Mouse (Mus musculus) intestine, embryonic 16.5 days (tissue): ENCODE measurements around the gene Nox3. TPM values are rescaled to one million over a fixed set of nuclear protein-coding genes. Genes with fewer than 3 reads are reported as not detected.
A peak's percentile ranks its signal among the peaks of the same experiment; 100 is the strongest.

Experiments used
- ATAC-seq: fragments of 200-750 bp; cut with Nextera tagmentation; 2 replicates; pipeline ENCODE4 v1.8.0; 2017; ENCODE audit warnings: moderate TSS enrichment, moderate library complexity
- H3K27ac ChIP-seq: fragments of 300-500 bp; sonication (generic); 2 replicates; pipeline ENCODE4 v1.5.1; 2014; ENCODE audit warnings: mild to moderate bottlenecking, low read length
- H3K27me3 ChIP-seq: fragments of 300-500 bp; sonication (generic); replicated peaks from 2 replicates; pipeline ENCODE4 v1.6.1; 2014; ENCODE audit warnings: low read length, control low read depth, mixed read lengths; ENCODE audit not compliant: control insufficient read depth, insufficient read depth
- H3K36me3 ChIP-seq: fragments of 300-500 bp; sonication (generic); 2 replicates; pipeline ENCODE4 v1.6.1; 2014; ENCODE audit warnings: low read length, control low read depth; ENCODE audit not compliant: control insufficient read depth, insufficient read depth
- H3K4me1 ChIP-seq: fragments of 300-500 bp; sonication (generic); 2 replicates; pipeline ENCODE4 v1.6.1; 2014; ENCODE audit warnings: low read length, control low read depth, mixed read lengths; ENCODE audit not compliant: control insufficient read depth, insufficient read depth
- H3K4me2 ChIP-seq: fragments of 300-500 bp; sonication (generic); 2 replicates; pipeline ENCODE4 v1.6.1; 2014; ENCODE audit warnings: low read depth, low read length, control low read depth
- H3K4me3 ChIP-seq: fragments of 300-500 bp; sonication (generic); 2 replicates; pipeline ENCODE4 v1.5.1; 2014; ENCODE audit warnings: mild to moderate bottlenecking, low read length
- H3K9ac ChIP-seq: fragments of 300-500 bp; sonication (generic); 2 replicates; pipeline ENCODE4 v1.6.1; 2014; ENCODE audit warnings: low read depth, low read length
- H3K9me3 ChIP-seq: fragments of 300-500 bp; sonication (generic); 2 replicates; pipeline ENCODE4 v1.6.1; 2016; ENCODE audit warnings: low read length, control low read depth; ENCODE audit not compliant: control insufficient read depth
- WGBS: fragments of 180-500 bp; shearing (Covaris S2); extraction: QIAGEN DNeasy Blood & Tissue Kit; methylation state at CpG from one replicate; pipeline ENCODE4 v1.1.7; 2014; 5-methylcytosine and 5-hydroxymethylcytosine counted together
- polyA plus RNA-seq: library from polyadenylated mRNA; unstranded; fragments of >200 nt; fragmentation: Nextera tagmentation; extraction: Ambion mirVana; gene quantifications from 2 replicates; pipeline ENCODE4 v1.2.1, GENCODE M21; 2015

Gene Nox3
- polyA plus RNA-seq, 1 experiment from 2014 or later = not detected

DNA sequence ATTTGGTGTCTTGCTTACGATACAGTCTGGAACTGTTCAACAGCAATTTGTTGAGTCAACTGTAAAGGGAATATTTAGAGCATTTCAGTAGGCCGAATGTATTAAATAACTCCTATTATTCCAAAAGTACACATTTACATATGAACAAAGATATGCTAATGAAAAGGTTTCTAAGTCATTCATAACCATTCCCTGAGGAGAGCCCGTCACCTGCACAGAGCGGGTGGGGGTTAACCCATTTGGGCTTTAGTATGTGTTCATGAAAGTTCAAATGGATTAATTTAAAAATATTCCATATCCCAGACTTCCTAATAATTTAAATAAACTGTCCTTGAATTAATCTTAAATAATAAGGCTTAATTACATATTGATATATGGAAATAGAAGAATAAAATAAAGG, 28.8 kb downstream of the Nox3 start:
- Histone ChIP-seq H3K27me3 (no peaks in the 10 kb centered on the region), H3K4me3 (no peak overlapping the region), H3K9ac (no peak overlapping the region), H3K9me3 (no peaks in the 10 kb centered on the region), H3K27ac (no peak overlapping the region), H3K4me1 (no peaks in the 10 kb centered on the region), H3K4me2 (no peak overlapping the region), H3K36me3 (no peaks in the 10 kb centered on the region)
- ATAC-seq = no peak
- WGBS = 91% methylated on average over 4 of the region's 4 CpGs

DNA sequence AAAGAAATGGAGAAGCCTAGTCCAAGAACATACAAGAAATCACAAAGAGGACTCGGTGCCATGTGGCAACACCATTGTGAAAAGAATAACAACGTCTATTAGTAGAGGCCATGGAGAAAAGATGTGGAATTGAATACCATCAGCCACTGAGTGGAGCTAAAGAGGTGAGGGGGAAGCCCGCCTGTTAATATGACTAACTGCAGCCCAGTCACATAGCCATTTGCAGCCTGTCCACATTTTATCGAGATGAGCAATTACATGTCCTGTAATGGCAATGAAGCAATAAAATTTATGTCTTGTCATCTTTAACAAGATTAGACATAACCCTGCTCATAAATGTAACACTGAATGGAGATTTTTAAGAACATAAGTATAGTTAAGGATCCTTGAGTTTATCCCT, 30.7 kb downstream of the Nox3 start:
- Histone ChIP-seq H3K27ac (no peak overlapping the region), H3K4me3 (no peak overlapping the region), H3K4me1 (no peaks in the 10 kb centered on the region), H3K9ac (no peak overlapping the region), H3K27me3 (no peaks in the 10 kb centered on the region), H3K9me3 (no peaks in the 10 kb centered on the region), H3K36me3 (no peaks in the 10 kb centered on the region), H3K4me2 (no peak overlapping the region)
- 80% methylated on average over 4 of the region's 4 CpGs for WGBS
- ATAC-seq = no peak

DNA sequence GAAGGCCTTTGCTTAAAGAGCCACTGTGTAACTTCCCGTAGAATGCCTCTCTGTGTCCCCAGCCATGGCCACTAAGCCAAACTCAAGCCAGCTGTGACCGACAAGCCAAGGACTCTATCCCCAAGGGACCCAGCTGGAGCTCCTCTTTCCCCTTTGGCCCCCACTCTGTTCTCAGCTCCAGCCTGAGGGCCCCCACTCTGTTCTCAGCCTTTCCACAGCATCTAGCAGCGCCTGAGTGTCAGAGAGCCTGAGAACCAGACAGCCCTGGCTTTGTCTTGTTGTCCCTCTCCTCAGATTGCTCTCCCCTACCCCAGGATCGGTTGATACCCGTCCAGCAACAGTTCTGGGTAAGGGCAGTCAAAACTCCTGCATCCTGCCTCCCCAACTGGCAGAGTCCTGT, 36.6 kb downstream of the Nox3 start:
- no peak for ATAC-seq
- H3K27ac ChIP-seq = no peak overlapping the region
- WGBS = 83% methylated on average over 5 of the region's 5 CpGs
- no peaks in the 10 kb centered on the region for H3K27me3 ChIP-seq
- no peak overlapping the region for H3K4me2 ChIP-seq
- no peaks in the 10 kb centered on the region for H3K36me3 ChIP-seq
- no peaks in the 10 kb centered on the region for H3K9me3 ChIP-seq
- no peak overlapping the region for H3K4me3 ChIP-seq
- H3K4me1 ChIP-seq = no peaks in the 10 kb centered on the region
- H3K9ac ChIP-seq = no peak overlapping the region

DNA sequence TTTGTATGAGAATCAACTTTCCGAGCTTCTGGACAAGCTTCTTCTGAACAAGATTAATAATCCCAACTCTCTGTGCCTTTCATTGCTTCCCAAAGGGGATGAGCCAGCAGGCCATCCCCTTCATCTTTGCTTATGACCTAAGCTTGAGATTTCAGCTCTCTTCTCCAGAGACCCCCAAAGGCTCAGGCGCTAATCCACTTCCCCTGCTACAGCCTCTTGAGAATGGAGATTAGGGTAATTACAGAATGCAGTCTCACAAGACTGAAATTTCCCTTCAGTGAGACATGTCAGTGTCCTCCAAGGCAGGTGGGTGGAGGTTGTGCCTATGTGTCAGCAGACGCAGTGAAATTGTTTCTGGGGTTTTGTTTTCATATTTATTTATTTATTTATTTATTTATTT, 45.7 kb downstream of the Nox3 start:
- Histone ChIP-seq H3K4me2 (no peak overlapping the region), H3K9ac (no peak overlapping the region), H3K27ac (no peak overlapping the region), H3K4me3 (no peak overlapping the region), H3K36me3 (no peaks in the 10 kb centered on the region), H3K4me1 (no peaks in the 10 kb centered on the region), H3K27me3 (no peaks in the 10 kb centered on the region), H3K9me3 (no peaks in the 10 kb centered on the region)
- no peak for ATAC-seq
- WGBS = 68% methylated on average over 3 of the region's 3 CpGs

DNA sequence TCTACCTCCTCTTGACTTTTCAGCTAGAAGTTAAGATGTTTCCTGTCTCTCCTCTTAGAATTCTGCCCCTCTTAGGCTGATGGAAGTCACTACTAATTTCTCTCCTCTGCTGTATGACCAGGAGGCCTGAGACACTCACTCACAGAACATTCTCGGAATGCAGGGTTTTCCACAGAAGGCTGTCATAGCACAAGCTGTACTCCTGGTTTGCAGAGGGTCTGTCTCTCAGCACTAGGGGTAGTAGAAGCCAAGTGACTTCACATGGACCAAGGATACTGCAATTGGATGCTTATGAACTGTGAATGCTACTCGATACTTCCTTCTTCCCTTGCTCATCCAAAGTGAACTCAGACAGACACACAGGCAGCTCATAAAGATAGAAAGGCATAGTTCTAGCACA, 52.5 kb downstream of the Nox3 start:
- H3K4me2 ChIP-seq = no peak overlapping the region
- ATAC-seq = no peak
- no peaks in the 10 kb centered on the region for H3K27me3 ChIP-seq
- H3K4me3 ChIP-seq = no peak overlapping the region
- no peak overlapping the region for H3K27ac ChIP-seq
- no peaks in the 10 kb centered on the region for H3K36me3 ChIP-seq
- H3K4me1 ChIP-seq = 0 out of 2 replicates have a peak, but pooled peaks cover 3% of the 10 kb centered on the region
- WGBS = 89% methylated on average over 2 of the region's 2 CpGs
- H3K9me3 ChIP-seq = no peaks in the 10 kb centered on the region
- H3K9ac ChIP-seq = no peak overlapping the region

DNA sequence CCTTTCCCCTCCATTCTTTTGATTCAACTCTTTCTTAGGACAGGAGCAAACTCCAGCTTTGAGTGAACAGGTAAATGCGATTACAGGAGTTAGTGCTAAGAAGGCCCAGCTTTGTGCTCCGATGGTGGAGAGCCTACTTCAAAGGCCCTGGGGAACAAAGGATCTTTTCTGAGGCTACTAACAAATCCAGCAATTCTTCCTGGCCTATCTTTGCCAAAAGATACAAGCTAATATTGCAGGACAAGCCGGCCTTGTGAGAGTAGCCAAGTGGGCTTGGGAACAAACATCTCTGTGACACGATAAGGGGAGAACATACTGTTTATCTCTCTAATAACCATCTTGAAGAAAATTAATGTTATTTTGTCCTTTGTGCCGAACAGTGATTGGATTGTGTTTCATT, 54.6 kb downstream of the Nox3 start:
- Histone ChIP-seq H3K4me3 (no peak overlapping the region), H3K9me3 (no peaks in the 10 kb centered on the region), H3K9ac (no peak overlapping the region), H3K4me1 (0 out of 2 replicates have a peak, but pooled peaks cover 3% of the 10 kb centered on the region), H3K36me3 (no peaks in the 10 kb centered on the region), H3K27me3 (no peaks in the 10 kb centered on the region), H3K27ac (no peak overlapping the region), H3K4me2 (no peak overlapping the region)
- no peak for ATAC-seq
- 58% methylated on average over 5 of the region's 5 CpGs for WGBS

DNA sequence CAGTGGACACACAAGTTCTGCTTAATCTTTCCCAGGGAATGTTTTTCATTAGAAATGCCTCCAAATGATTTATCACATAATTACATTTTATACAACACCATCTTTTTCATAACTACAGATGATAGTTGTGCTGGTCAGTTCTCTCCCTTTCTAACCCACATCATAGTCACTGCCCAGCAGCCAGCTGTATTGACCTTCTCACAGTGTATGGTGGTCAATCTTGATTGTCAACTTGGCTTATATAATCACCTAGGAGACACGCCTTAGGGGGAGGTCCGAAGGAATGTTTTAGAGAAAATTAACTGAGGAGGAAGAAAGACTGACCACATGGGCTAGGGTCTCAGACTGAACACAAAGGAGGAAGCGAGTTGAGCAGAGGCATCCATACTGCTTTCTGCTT, 57.3 kb downstream of the Nox3 start:
- Histone ChIP-seq H3K27ac (no peak overlapping the region), H3K4me3 (no peak overlapping the region), H3K27me3 (no peaks in the 10 kb centered on the region), H3K9ac (no peak overlapping the region), H3K36me3 (no peaks in the 10 kb centered on the region), H3K4me1 (0 out of 2 replicates have a peak, but pooled peaks cover 3% of the 10 kb centered on the region), H3K4me2 (no peak overlapping the region), H3K9me3 (no peaks in the 10 kb centered on the region)
- 50% methylated on average over 3 of the region's 3 CpGs for WGBS
- no peak for ATAC-seq

DNA sequence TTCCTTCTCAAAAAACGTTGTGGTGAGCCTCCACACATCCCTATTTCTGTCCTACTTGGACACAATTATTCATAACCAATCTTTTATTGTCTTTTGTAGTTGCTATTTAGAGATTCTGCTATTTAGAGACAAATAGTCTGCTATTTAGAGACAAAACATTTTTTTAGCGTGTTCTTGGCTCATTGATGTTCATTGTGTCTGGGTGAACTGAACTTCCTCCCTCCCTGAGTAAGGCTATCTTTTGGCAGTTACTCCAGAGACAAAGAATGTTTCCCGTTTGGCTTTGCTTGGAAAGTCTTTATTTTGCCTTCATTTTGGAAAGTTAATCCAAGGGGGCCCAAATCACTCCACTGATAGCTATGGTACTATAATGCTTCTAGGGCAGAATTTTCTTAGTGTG, 63.6 kb downstream of the Nox3 start:
- Histone ChIP-seq H3K36me3 (no peaks in the 10 kb centered on the region), H3K4me2 (no peak overlapping the region), H3K27ac (no peak overlapping the region), H3K9ac (no peak overlapping the region), H3K9me3 (no peaks in the 10 kb centered on the region), H3K27me3 (no peaks in the 10 kb centered on the region), H3K4me1 (no peaks in the 10 kb centered on the region), H3K4me3 (no peak overlapping the region)
- 63% methylated on average over 3 of the region's 3 CpGs for WGBS
- no peak for ATAC-seq

DNA sequence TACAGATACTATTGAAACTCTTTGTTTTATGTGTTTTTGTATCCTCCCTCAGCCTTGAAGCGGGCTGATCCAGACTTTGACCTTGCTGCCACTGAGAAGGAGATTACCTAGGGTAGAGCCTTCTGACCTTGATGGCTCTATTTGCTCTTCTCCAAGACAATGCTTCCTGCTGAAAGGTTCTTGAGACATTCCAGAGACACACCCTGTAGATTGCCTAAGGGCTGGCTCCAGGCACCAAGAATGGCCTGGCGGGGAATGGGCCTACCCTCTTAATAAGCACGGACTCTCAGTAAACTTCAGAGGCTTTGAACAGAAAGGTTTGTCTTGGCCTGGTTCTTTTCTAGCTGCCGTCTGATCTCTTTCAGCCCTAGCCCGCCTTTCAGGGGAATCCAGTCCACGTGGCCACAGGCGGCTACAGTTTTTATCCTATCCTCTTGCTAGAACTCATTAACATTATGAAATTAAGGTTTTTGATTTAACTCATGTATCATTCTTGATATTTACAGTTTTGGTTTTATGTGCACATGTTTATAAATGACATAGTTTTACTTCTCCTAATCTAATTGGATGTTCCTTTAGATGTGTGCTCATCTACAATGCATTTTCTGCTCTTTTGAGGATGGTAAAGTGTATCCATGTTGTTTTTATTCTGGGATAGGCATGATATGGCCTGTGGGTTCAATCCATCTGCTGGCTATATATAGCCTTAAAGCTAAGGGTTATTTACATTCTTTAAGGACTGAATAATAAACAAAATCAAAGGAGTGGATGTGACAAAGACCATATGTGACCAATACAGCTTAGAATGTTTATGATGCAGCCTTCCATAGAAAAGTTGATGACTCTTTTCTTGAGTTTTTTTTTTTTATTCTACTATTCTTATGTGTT, 79.5 kb downstream of the Nox3 start:
- peaks cover 5% of the 10 kb centered on the region; the same call in 1 of the 2 replicates for H3K4me1 ChIP-seq
- ATAC-seq = peak; percentile 79
- H3K9ac ChIP-seq = no peak overlapping the region
- no peak overlapping the region for H3K27ac ChIP-seq
- no peaks in the 10 kb centered on the region for H3K27me3 ChIP-seq
- H3K36me3 ChIP-seq = no peaks in the 10 kb centered on the region
- no peak overlapping the region for H3K4me2 ChIP-seq
- H3K9me3 ChIP-seq = no peaks in the 10 kb centered on the region
- H3K4me3 ChIP-seq = no peak overlapping the region
- WGBS = 33% methylated on average over 7 of the region's 7 CpGs

DNA sequence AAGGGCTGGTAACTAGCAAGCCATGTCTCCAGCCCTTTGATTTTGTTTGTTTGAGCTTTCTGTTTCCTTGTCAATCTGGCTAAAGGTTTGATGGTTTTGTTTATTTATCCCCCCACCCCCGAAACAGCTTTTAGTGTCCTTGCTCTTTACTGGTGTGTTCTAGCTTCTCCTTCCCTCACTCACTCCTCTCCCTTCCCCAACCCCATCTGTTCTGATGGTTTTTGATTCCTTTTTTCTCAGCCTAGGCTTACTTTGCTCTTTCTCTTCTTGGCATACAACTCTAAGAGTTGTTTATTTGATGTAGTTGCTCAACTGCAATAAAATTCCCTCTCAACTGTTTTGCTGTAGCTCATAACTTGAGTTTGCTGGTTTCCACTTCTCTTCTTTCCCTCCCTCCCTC, 80.5 kb downstream of the Nox3 start:
- no peak for ATAC-seq
- H3K36me3 ChIP-seq = no peaks in the 10 kb centered on the region
- H3K4me1 ChIP-seq = peaks cover 7% of the 10 kb centered on the region
- no peaks in the 10 kb centered on the region for H3K27me3 ChIP-seq
- no peak overlapping the region for H3K9ac ChIP-seq
- no peak overlapping the region for H3K4me2 ChIP-seq
- H3K27ac ChIP-seq = no peak overlapping the region
- H3K9me3 ChIP-seq = no peaks in the 10 kb centered on the region
- no peak overlapping the region for H3K4me3 ChIP-seq
- WGBS = 35% methylated on average over 1 of the region's 1 CpGs
